Mouse (Mus musculus): ENCODE results near the gene Cib2. TPM values are rescaled to one million over a fixed set of nuclear protein-coding genes. Genes with fewer than 3 reads are reported as not detected.

Gene Cib2
- total RNA-seq, 2 experiments from 2014 or later = 19.3 to 22.8 TPM

GRCm38 (mm10) chr9:54501453-54502110 is 58.4 kb downstream of the Cib2 start, which contains the start of gene Dmxl2:
TSS of gene Dmxl2 (minus strand) at chr9:54501626.
- intact Hi-C loops (cut with DNase I) = no loop called here
- peak; percentile 82 to 90 for DNase-seq (ENCODE audit: low spot score in 2 of 2)

GRCm38 (mm10) chr9:54500832-54501452 is 59.1 kb downstream of the Cib2 start:
- DNase-seq (ENCODE audit: low spot score in 2 of 2) = peak in 1 of 2 experiments; percentile 56
- intact Hi-C loops (cut with DNase I) = no loop called here

- intact Hi-C loops (cut with DNase I) = no loop called here
- no peak for DNase-seq (ENCODE audit: low spot score in 2 of 2)
Measured at GRCm38 (mm10) chr9:54499791-54500190, 60.2 kb downstream of the Cib2 start.

GRCm38 (mm10) chr9:54499291-54499690 is 60.7 kb downstream of the Cib2 start:
- DNase-seq (ENCODE audit: low spot score in 2 of 2) = no peak
- intact Hi-C loops (cut with DNase I) = no loop called here

Other genes with a start within 250 kb of the Cib2 start
- 100 to 1,000 TPM; 189 to 204 TPM for gene Dmxl2, start 58.6 kb downstream of the Cib2 start, total RNA-seq (2021)
- gene Sh2d7, start 21.2 kb downstream of the Cib2 start, total RNA-seq (2021) = not detected
- gene Idh3a, start 26.1 kb upstream of the Cib2 start, total RNA-seq (2021) = 100 to 1,000 TPM; 181 to 197 TPM
- gene Acsbg1, start 101.7 kb upstream of the Cib2 start, total RNA-seq (2021) = 100 to 1,000 TPM; 121 to 139 TPM
- gene Dnaja4, start 138.7 kb upstream of the Cib2 start, total RNA-seq (2021) = 10 to 100 TPM; 38.8 to 42.9 TPM
- 10 to 100 TPM; 51.8 to 52.7 TPM for gene Wdr61, start 174.3 kb upstream of the Cib2 start, total RNA-seq (2021)
- gene Crabp1, start 204.5 kb upstream of the Cib2 start, total RNA-seq (2021) = 1 to 10 TPM; 1.8 to 2.6 TPM

Measured in left cerebral cortex, postnatal 36 days (tissue).